Mouse (Mus musculus) kidney, adult 2 months (tissue): ENCODE measurements at regions not wholly inside any gene's neighbourhood (a gene's known extent, or its start where the extent isn't known, plus 50 kb on each side); places are given as distances from the start of the nearest gene placed in this dataset.

ENCODE experiments used
- CTCF ChIP-seq: fragments of 200-500 bp; conservative IDR thresholded peaks from 2 replicates; pipeline ENCODE4 v1.5.1; 2011; ENCODE audit warnings: low read depth, mild to moderate bottlenecking, control low read depth, low read length, moderate library complexity, mixed read lengths; ENCODE audit not compliant: insufficient read depth, insufficient read length
- POLR2A ChIP-seq: fragments of 200-500 bp; IDR thresholded peaks from one replicate; pipeline ENCODE4 v1.6.1; 2011; ENCODE audit warnings: low read depth, low read length, control low read depth

DNA sequence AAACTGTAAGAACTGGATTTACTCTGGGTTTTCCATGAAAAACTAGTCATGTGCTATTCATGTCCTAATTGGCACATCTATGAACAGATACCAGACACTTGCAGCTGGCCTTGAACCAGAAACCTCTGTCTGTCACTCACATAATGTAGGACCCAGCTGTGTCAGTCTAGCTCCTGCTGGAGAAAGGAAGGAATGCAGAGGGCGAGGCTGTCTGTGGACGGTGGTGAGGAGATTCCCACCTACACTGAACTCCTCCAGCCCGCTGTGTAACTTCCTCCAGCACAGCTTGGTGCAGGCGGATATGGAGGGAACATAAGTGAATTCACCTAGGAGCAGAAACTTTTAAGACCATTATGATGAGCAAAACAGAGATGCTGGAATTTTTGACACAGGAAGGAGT lies 89.7 kb upstream of the Lpar1 start:
- no peak for TF ChIP-seq POLR2A
- no peak for TF ChIP-seq CTCF
